Mouse (Mus musculus): Measurements from ENCODE around the gene 1700010I14Rik.

Gene 1700010I14Rik

GRCm38 (mm10) chr17:8988119-8988807 lies at the start of gene 1700010I14Rik:
Gene 1700010I14Rik (plus strand): TSS chr17:8988333.
- in situ Hi-C loops (cut with MseI, MboI): no loop called here

GRCm38 (mm10) chr17:8951588-8951987 lies 36.5 kb upstream of the 1700010I14Rik start:
- in situ Hi-C loops (cut with MseI, MboI): no loop called here

GRCm38 (mm10) chr17:8952951-8953350 lies 35.2 kb upstream of the 1700010I14Rik start:
- in situ Hi-C loops (cut with MseI, MboI): no loop called here

GRCm38 (mm10) chr17:8958125-8958524 lies 30.0 kb upstream of the 1700010I14Rik start:
- in situ Hi-C loops (cut with MseI, MboI): no loop called here

GRCm38 (mm10) chr17:8960386-8960785 lies 27.7 kb upstream of the 1700010I14Rik start:
- in situ Hi-C loops (cut with MseI, MboI): no loop called here

GRCm38 (mm10) chr17:8961097-8961496 lies 27.0 kb upstream of the 1700010I14Rik start:
- in situ Hi-C loops (cut with MseI, MboI): no loop called here

- in situ Hi-C loops (cut with MseI, MboI): no loop called here
Observed at GRCm38 (mm10) chr17:8961644-8962043, 26.5 kb upstream of the 1700010I14Rik start.

GRCm38 (mm10) chr17:8965177-8965576 lies 23.0 kb upstream of the 1700010I14Rik start:
- in situ Hi-C loops (cut with MseI, MboI): no loop called here

GRCm38 (mm10) chr17:8972152-8972854 lies 15.8 kb upstream of the 1700010I14Rik start:
- in situ Hi-C loops (cut with MseI, MboI): no loop called here

GRCm38 (mm10) chr17:8973331-8973730 lies 14.8 kb upstream of the 1700010I14Rik start:
- in situ Hi-C loops (cut with MseI, MboI): no loop called here

- in situ Hi-C loops (cut with MseI, MboI): no loop called here
Observed at GRCm38 (mm10) chr17:8974423-8974822, 13.7 kb upstream of the 1700010I14Rik start.

- in situ Hi-C loops (cut with MseI, MboI): no loop called here
Observed at GRCm38 (mm10) chr17:8974823-8975397, 13.2 kb upstream of the 1700010I14Rik start.

- in situ Hi-C loops (cut with MseI, MboI): no loop called here
Observed at GRCm38 (mm10) chr17:8976745-8977144, 11.4 kb upstream of the 1700010I14Rik start.

GRCm38 (mm10) chr17:8977271-8977670 lies 10.9 kb upstream of the 1700010I14Rik start:
- in situ Hi-C loops (cut with MseI, MboI): no loop called here

GRCm38 (mm10) chr17:8983576-8983975 lies 4.6 kb upstream of the 1700010I14Rik start:
- in situ Hi-C loops (cut with MseI, MboI): no loop called here

- in situ Hi-C loops (cut with MseI, MboI): no loop called here
Observed at GRCm38 (mm10) chr17:8985714-8986113, 2.4 kb upstream of the 1700010I14Rik start.

GRCm38 (mm10) chr17:8986551-8986950 lies 1.6 kb upstream of the 1700010I14Rik start:
- in situ Hi-C loops (cut with MseI, MboI): no loop called here

- in situ Hi-C loops (cut with MseI, MboI): no loop called here
Observed at GRCm38 (mm10) chr17:8987369-8987768, 764 bp upstream of the 1700010I14Rik start.

- in situ Hi-C loops (cut with MseI, MboI): no loop called here
Observed at GRCm38 (mm10) chr17:8991160-8991559, 3.0 kb downstream of the 1700010I14Rik start.

- in situ Hi-C loops (cut with MseI, MboI): no loop called here
Observed at GRCm38 (mm10) chr17:8995344-8995743, 7.2 kb downstream of the 1700010I14Rik start.

GRCm38 (mm10) chr17:9002438-9002837 lies 14.3 kb downstream of the 1700010I14Rik start:
- in situ Hi-C loops (cut with MseI, MboI): no loop called here

- in situ Hi-C loops (cut with MseI, MboI): no loop called here
Observed at GRCm38 (mm10) chr17:9004516-9004915, 16.4 kb downstream of the 1700010I14Rik start.
